Mouse (Mus musculus) small intestine, adult 2 months (tissue): Measurements from ENCODE around the gene Igf2r.

ENCODE experiments used
- CTCF ChIP-seq: fragments of 200-500 bp; IDR thresholded peaks from 2 replicates; pipeline ENCODE4 v1.5.1; 2012; ENCODE audit warnings: low read depth, mild to moderate bottlenecking, control low read depth, inconsistent platforms, low read length, moderate library complexity, mixed read lengths; ENCODE audit not compliant: insufficient replicate concordance, insufficient read length; ENCODE audit errors: extremely low read depth
- POLR2A ChIP-seq: fragments of 200-500 bp; IDR thresholded peaks from 2 replicates; pipeline ENCODE4 v1.6.1; 2012; ENCODE audit warnings: low read depth, mild to moderate bottlenecking, control low read depth, inconsistent platforms, low read length, moderate library complexity

DNA sequence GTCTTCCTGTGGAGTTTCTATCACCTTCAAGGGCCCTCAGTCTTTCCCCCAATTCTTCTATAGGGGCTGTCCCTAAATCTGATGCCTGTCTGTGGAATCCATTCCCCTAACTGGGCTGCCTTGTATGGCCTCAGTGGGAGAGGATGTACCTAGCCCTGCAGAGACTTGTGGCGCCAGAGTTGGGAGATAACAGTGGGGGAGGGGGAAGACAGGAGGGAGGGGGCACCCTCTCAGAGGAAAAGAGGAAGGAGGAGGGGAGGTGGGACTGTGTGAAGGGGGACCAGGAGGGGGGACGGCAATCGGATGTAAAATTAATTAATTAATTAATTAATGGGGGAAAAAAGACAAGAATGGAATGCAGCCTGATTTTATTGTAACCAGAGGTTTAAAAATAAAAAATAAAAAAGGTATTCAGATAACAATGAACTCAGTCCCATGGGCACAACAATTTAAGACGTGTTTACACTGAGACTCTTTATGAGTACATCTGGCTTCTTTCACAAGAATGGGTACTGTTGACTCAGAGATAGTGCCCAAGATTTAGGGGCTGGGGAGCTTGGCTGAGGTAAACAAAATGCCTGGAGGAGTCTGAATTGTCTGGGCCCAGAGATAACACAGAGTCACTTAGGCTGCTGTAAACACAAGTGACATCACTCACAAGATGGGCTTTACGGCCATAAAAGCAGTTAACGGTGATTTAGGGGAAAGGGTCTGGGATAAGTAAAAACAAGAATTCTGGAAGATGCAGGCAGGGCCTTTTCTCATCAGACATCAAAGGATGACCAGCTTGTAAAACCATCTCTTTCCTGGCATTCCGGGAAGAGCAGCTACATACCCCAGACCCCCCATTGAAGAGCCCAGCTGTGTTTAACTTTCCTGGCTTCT, 100.7 kb downstream of the Igf2r start:
- TF ChIP-seq CTCF (no peak), POLR2A (no peak)
